Mouse (Mus musculus) hindbrain, postnatal 0 days (tissue): ENCODE data around the gene Cps1. TPM values are rescaled to one million over a fixed set of nuclear protein-coding genes. Genes with fewer than 3 reads are reported as not detected.
A peak's percentile ranks its signal among the peaks of the same experiment; 100 is the strongest.

Source experiments
- ATAC-seq: fragments of 200-750 bp; cut with Nextera tagmentation; 2 replicates; pipeline ENCODE4 v1.8.0; 2017; ENCODE audit warnings: mild to moderate bottlenecking, moderate TSS enrichment, moderate library complexity
- DNase-seq: peaks from one replicate; pipeline ENCODE4 v3.0.0-alpha.2; 2015; ENCODE audit warnings: low spot score
- H3K27ac ChIP-seq: fragments of 300-500 bp; sonication (generic); 2 replicates; pipeline ENCODE4 v1.5.1; 2014; ENCODE audit warnings: mild to moderate bottlenecking
- H3K27me3 ChIP-seq: fragments of 300-500 bp; sonication (generic); 2 replicates; pipeline ENCODE4 v1.6.1; 2014; ENCODE audit warnings: low read length, mixed read lengths; ENCODE audit not compliant: insufficient read depth
- H3K36me3 ChIP-seq: fragments of 300-500 bp; sonication (generic); 2 replicates; pipeline ENCODE4 v1.6.1; 2014; ENCODE audit warnings: low read length, mixed read lengths; ENCODE audit not compliant: insufficient read depth
- H3K4me1 ChIP-seq: fragments of 300-500 bp; sonication (generic); 2 replicates; pipeline ENCODE4 v1.6.1; 2014; ENCODE audit warnings: antibody characterized with exemption, low read length, mixed read lengths; ENCODE audit not compliant: insufficient read depth
- H3K4me2 ChIP-seq: fragments of 300-500 bp; sonication (generic); 2 replicates; pipeline ENCODE4 v1.6.1; 2014; ENCODE audit warnings: low read depth, mild to moderate bottlenecking, low read length, moderate library complexity, mixed read lengths
- H3K4me3 ChIP-seq: fragments of 300-500 bp; sonication (generic); 2 replicates; pipeline ENCODE4 v1.5.1; 2014; ENCODE audit warnings: low read length
- H3K9ac ChIP-seq: fragments of 300-500 bp; sonication (generic); replicated peaks from 2 replicates; pipeline ENCODE4 v1.6.1; 2014; ENCODE audit warnings: mild to moderate bottlenecking, low read length, moderate library complexity, mixed read lengths
- H3K9me3 ChIP-seq: fragments of 300-500 bp; sonication (generic); 2 replicates; pipeline ENCODE4 v1.6.1; 2016; ENCODE audit warnings: low read length, mixed read lengths
- CTCF ChIP-seq: IDR thresholded peaks from 2 replicates; pipeline ENCODE4 v1.5.1; 2016; ENCODE audit warnings: antibody characterized with exemption, control low read depth, low read depth
- WGBS: fragments of 180-500 bp; shearing (Covaris S2); extraction: QIAGEN DNeasy Blood & Tissue Kit; methylation state at CpG from one replicate; pipeline ENCODE4 v1.1.7; 2014; 5-methylcytosine and 5-hydroxymethylcytosine counted together
- polyA plus RNA-seq: library from polyadenylated mRNA; unstranded; fragments of >200 nt; fragmentation: Nextera tagmentation; extraction: Ambion mirVana; gene quantifications from 2 replicates; pipeline ENCODE4 v1.2.1, GENCODE M21; 2015
- total RNA-seq: library from RNA; depleted of rRNA; stranded (reverse); fragments of >200 nt; gene quantifications from 2 replicates; pipeline ENCODE4 v1.2.3, GENCODE M21; 2014; rRNA removed

Gene Cps1
- 0.05 and 0.29 TPM in 2 replicates for total RNA-seq
- 0.15 TPM in 2 replicates for polyA plus RNA-seq

DNA sequence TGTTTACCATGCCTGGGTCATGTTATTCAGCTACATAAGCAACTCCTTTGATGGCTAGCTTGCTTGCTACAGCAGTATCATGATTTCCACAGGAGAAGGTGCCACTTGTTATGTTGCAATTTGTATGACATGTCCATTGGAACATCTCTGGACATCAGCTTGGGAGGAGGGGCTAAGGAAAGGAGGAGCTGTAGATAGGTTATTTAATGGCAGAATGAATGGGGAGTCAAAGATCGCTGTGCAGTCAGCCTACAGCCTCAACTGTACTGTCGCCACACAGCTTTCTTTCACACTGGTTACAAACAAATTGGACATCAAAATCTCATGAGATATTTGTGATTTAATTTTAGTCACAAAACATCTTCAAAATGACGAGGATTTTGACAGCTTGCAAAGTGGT lies at the start of gene Cps1:
Cps1 (plus strand) TSS at position 230 of the 400 bp plus-strand sequence.
- Histone ChIP-seq H3K4me3 (no peak within 1 kb of the TSS), H3K27ac (no peak within 1 kb of the TSS), H3K4me1 (no peaks in the 10 kb centered on the region), H3K4me2 (no peak within 1 kb of the TSS), H3K36me3 (no peaks in the 10 kb centered on the region), H3K9ac (no peak within 1 kb of the TSS), H3K9me3 (no peaks in the 10 kb centered on the region), H3K27me3 (no peaks in the 10 kb centered on the region)
- no peak for TF ChIP-seq CTCF
- no peak for ATAC-seq
- 84% methylated on average over 3 of the region's 3 CpGs for WGBS
- DNase-seq: no peak

DNA sequence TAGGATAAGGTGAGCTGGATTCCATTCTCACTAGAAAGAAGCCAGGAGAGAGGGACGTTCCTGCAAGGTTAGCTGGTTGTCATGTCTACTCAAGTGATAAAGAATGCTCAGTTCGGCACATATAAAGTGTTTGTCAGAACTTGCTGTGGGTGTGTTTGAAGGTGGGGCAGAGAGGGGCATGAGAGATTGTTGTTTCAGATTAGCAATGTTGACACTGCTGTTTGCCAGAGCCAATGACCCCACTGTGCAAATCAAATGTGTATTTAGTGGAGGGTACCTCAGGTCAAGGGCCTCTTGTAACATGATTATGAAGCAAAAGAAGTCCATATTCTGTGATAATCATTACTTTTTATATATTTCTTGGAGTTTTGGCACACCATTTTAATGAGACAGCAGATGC lies 45.1 kb upstream of the Cps1 start:
- DNase-seq (no peak), ATAC-seq (no peak)
- TF ChIP-seq CTCF: no peak
- H3K9me3 ChIP-seq: no peaks in the 10 kb centered on the region
- no peaks in the 10 kb centered on the region for H3K36me3 ChIP-seq
- H3K9ac ChIP-seq: no peak overlapping the region
- H3K4me3 ChIP-seq: no peak overlapping the region
- WGBS: 80% methylated on average over 2 of the region's 2 CpGs
- no peak overlapping the region for H3K4me2 ChIP-seq
- H3K4me1 ChIP-seq: no peaks in the 10 kb centered on the region
- no peaks in the 10 kb centered on the region for H3K27me3 ChIP-seq
- no peak overlapping the region for H3K27ac ChIP-seq

DNA sequence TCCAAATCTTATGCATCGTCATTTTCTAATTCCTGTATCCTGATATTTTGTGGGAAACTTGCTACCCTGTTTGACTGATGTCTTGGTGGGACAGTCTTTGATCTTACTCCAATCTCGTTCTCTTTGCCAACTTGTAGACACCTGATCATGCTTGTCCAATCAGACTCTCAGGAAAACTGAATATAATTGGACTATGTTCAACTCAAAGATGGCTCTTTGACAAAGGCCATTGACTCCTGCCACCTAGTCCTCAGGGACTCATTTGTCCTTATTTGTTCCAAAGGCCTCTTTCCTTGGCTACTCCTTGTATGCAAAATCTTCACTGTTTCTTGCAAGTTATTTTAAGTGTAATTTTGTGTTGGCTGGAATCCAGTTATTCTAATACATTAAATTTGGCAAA lies 44.2 kb upstream of the Cps1 start:
- no peak for TF ChIP-seq CTCF
- H3K9ac ChIP-seq: no peak overlapping the region
- no peaks in the 10 kb centered on the region for H3K27me3 ChIP-seq
- ATAC-seq: no peak
- 73% methylated on average over 2 of the region's 2 CpGs for WGBS
- H3K4me2 ChIP-seq: no peak overlapping the region
- H3K4me1 ChIP-seq: no peaks in the 10 kb centered on the region
- H3K27ac ChIP-seq: no peak overlapping the region
- no peaks in the 10 kb centered on the region for H3K9me3 ChIP-seq
- DNase-seq: no peak
- H3K4me3 ChIP-seq: no peak overlapping the region
- H3K36me3 ChIP-seq: no peaks in the 10 kb centered on the region

DNA sequence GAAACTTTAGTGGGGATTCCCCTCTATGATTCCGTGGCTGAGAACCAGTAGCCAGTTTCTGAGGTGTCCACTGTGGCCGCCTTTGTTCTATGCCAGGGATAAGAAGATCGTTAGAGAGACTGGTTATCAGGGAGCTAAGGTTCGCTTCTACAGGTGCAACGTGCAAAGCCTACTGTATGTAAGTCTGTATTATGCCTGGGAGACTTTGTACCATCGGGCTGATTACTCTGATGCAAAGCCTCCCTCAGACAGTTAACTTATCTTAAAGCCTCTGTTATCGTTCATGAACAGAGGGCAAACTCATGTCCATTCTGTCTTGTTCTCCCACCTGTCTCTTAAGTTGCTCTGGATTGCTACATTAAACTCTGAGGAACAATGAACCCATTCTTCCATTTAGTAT lies 43.7 kb upstream of the Cps1 start:
- 85% methylated on average over 7 of the region's 7 CpGs for WGBS
- TF ChIP-seq CTCF: no peak
- H3K27ac ChIP-seq: no peak overlapping the region

DNA sequence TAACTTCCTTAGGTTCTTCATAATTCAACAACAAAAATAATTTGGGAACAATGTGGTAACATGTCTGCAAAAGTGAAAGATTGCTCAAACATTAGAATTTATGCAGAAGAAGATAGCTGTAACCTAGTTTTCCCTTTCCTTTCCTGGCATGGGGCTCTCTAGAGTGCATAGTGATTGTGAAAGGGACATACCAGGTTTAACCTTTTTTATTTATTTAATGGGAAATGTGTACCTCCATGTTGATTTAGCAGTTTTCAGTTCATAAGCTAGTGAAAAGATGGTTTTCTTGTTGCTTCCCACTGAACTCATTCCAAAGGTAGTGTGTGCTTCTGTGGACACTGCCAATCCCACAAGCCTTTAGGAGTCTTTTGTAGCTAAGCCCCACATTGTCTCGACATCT lies 30.4 kb upstream of the Cps1 start:
- H3K4me1 ChIP-seq: no peaks in the 10 kb centered on the region
- no peak overlapping the region for H3K4me3 ChIP-seq
- H3K9me3 ChIP-seq: no peaks in the 10 kb centered on the region
- H3K36me3 ChIP-seq: no peaks in the 10 kb centered on the region
- H3K27ac ChIP-seq: no peak overlapping the region
- no peak overlapping the region for H3K4me2 ChIP-seq
- no peak for DNase-seq
- H3K27me3 ChIP-seq: no peaks in the 10 kb centered on the region
- H3K9ac ChIP-seq: no peak overlapping the region
- no peak for TF ChIP-seq CTCF
- ATAC-seq: no peak
- 76% methylated on average over 1 of the region's 1 CpGs for WGBS

More for the DNA sequence above, 43.7 kb upstream of the Cps1 start:
- no peak overlapping the region for H3K9ac ChIP-seq
- no peaks in the 10 kb centered on the region for H3K36me3 ChIP-seq
- no peaks in the 10 kb centered on the region for H3K9me3 ChIP-seq
- no peaks in the 10 kb centered on the region for H3K27me3 ChIP-seq
- H3K4me1 ChIP-seq: no peaks in the 10 kb centered on the region
- H3K4me2 ChIP-seq: no peak overlapping the region
- no peak overlapping the region for H3K4me3 ChIP-seq
- DNase-seq (no peak), ATAC-seq (no peak)

DNA sequence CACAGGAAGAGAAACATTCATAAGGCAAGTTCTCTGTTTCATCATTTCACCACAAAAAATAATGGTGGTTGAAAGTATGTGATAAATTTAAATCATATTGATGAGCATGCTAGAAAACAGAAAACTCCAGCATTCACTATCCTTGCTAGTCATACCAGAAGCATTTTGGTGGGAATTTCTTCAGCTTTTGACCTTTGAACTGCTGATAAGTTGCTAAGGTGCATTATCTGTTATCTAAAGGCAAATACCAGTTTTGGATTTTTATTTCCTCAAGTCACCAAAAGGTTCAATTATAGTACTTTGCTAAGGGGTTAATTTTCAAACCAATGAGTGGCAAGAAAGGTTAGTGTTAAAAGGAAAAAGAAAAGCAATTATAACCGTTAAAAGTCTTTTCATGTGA lies 23.6 kb upstream of the Cps1 start:
- Histone ChIP-seq H3K9ac (no peak overlapping the region), H3K27me3 (no peaks in the 10 kb centered on the region), H3K4me1 (no peaks in the 10 kb centered on the region), H3K4me2 (no peak overlapping the region), H3K4me3 (no peak overlapping the region), H3K9me3 (no peaks in the 10 kb centered on the region), H3K27ac (no peak overlapping the region), H3K36me3 (no peaks in the 10 kb centered on the region)
- no peak for ATAC-seq
- DNase-seq: no peak
- 89% methylated on average over 1 of the region's 1 CpGs for WGBS
- no peak for TF ChIP-seq CTCF

DNA sequence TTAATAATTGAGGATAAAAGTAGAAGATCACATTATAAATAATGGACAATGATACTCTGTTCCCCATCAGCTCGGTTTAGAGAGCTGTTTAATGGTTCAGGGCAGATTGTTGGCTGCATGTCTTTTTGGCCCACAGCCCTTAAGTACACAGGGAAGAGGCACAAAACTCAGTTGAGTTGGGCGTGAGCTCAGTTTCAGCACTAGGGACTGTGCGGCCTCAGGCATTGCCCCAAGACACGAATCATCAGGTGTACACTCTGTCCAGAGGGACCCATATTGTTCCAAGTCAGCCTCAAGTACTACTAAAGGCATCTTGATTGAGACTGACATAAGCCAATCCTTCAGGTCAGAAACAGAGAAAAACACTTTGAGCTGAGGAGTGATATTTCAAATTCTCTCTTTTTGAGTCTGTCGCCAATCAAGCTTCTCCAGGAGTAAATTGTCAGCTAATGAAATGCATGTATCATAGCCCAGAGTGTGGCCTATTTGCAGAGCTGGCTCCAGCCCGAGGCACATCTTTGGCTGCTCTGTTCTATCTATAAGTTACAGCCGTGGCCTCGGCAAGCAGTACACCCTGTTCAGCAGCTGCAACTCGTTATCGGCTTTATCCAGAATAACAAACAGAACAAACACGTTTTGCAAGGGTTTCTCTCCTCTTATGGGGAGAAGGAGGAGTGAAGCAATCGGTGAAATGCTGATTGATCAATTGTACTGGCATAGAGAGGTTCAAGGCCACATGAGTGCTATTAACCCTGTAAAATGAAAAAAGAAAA lies 19.2 kb upstream of the Cps1 start:
- no peaks in the 10 kb centered on the region for H3K36me3 ChIP-seq
- no peak overlapping the region for H3K4me3 ChIP-seq
- no peaks in the 10 kb centered on the region for H3K27me3 ChIP-seq
- DNase-seq: peak; percentile 8
- no peak for TF ChIP-seq CTCF
- H3K4me1 ChIP-seq: no peaks in the 10 kb centered on the region
- no peak overlapping the region for H3K9ac ChIP-seq
- ATAC-seq: no peak
- H3K4me2 ChIP-seq: no peak overlapping the region
- WGBS: 64% methylated on average over 12 of the region's 12 CpGs
- no peaks in the 10 kb centered on the region for H3K9me3 ChIP-seq
- H3K27ac ChIP-seq: no peak overlapping the region
